ENCODE assay signal across 9 mouse cellular contexts in the genomic region with DNA sequence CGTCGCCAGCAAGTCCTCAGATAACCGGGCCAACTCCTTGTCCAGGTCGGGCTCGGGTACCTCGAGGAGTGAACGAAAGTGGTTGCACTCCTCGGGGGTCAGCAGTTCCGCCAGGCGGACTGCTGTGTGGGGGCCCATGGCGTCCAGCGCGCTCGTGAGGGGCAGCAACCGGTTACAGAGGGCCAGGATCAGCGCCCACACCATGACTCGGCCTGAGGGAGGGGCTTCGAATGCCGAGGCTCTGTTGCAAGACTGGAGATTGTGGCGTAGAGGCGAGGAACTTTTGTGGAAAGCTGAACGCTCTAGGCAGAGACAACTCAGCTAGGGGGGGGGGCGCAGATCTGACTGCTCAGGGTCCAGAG. TPM values are rescaled to one million over a fixed set of nuclear protein-coding genes. Genes with fewer than 3 reads are reported as not detected.
A peak's percentile ranks its signal among the peaks of the same experiment; 100 is the strongest.
DNase-seq lines count a peak whose midpoint lies in the region; ATAC-seq lines count a peak whose summit lies in the region.
"Had no signal": no experiment of that assay in that cellular context is flagged by ENCODE, and none has a peak within 500 bp of the region (broad histone marks: within the 10 kb centered on the region; RNA-seq: fewer than 3 reads in every experiment).

A gene (minus strand): TSS at position 204 of the 362 bp plus-strand sequence.

- peaks cover 46% of the 10 kb centered on the region for H3K27me3 ChIP-seq in kidney, embryonic 14.5 days (ENCODE audit: control insufficient read depth, insufficient read depth, low read length)
- peaks cover 50% of the 10 kb centered on the region for H3K27me3 ChIP-seq in forebrain, embryonic 11.5 days (ENCODE audit: control insufficient read depth, insufficient read depth, low read length)
- peaks cover 66% of the 10 kb centered on the region for H3K27me3 ChIP-seq in intestine, embryonic 14.5 days (replicated peaks; ENCODE audit: control insufficient read depth, insufficient read depth, low read length)
- peaks cover 64% of the 10 kb centered on the region for H3K27me3 ChIP-seq in midbrain, embryonic 14.5 days (ENCODE audit: control insufficient read depth, insufficient read depth, low read length)

- no peak within 1 kb of the TSS for H3K27ac ChIP-seq in kidney, embryonic 14.5 days (ENCODE audit: low read depth, low read length)
- no peak within 1 kb of the TSS for H3K27ac ChIP-seq in forebrain, embryonic 11.5 days (ENCODE audit: low read depth, low read length)
- H3K27ac ChIP-seq in intestine, embryonic 14.5 days (ENCODE audit: low read depth): no peak within 1 kb of the TSS
- no peak within 1 kb of the TSS for H3K27ac ChIP-seq in midbrain, embryonic 14.5 days (replicated peaks; ENCODE audit: low read depth, low read length)

- DNase-seq in kidney, adult 18-20 months: no peak
- no peak for DNase-seq in forebrain, embryonic 11.5 days (ENCODE audit: low spot score)
- no peak for DNase-seq in intestine, embryonic 14.5 days (ENCODE audit: low spot score)
- DNase-seq in midbrain, embryonic 14.5 days: no peak
- DNase-seq in right cerebral cortex, postnatal 14 days: no peak
- no peak for DNase-seq in layer of hippocampus, adult 9-10 months (ENCODE audit: low spot score)
- no peak for DNase-seq in thymus, adult 18-20 months

- peaks cover 4% of the 10 kb centered on the region; the same call in 1 of the 2 replicates for H3K36me3 ChIP-seq in kidney, embryonic 14.5 days (ENCODE audit: control insufficient read depth, insufficient read depth, low read length)
- H3K36me3 ChIP-seq in forebrain, embryonic 11.5 days (ENCODE audit: control insufficient read depth, insufficient read depth, low read length): no peaks in the 10 kb centered on the region
- no peaks in the 10 kb centered on the region for H3K36me3 ChIP-seq in intestine, embryonic 14.5 days (ENCODE audit: control insufficient read depth, insufficient read depth, low read length)
- peaks cover 2% of the 10 kb centered on the region; the same call in 1 of the 2 replicates for H3K36me3 ChIP-seq in midbrain, embryonic 14.5 days (ENCODE audit: control insufficient read depth, insufficient read depth, low read length)

- no peaks in the 10 kb centered on the region for H3K9me3 ChIP-seq in kidney, embryonic 14.5 days (ENCODE audit: control insufficient read depth, low read length)
- no peaks in the 10 kb centered on the region for H3K9me3 ChIP-seq in forebrain, embryonic 11.5 days (ENCODE audit: control insufficient read depth, low read length)
- H3K9me3 ChIP-seq in intestine, embryonic 14.5 days (ENCODE audit: control insufficient read depth, low read length): no peaks in the 10 kb centered on the region
- H3K9me3 ChIP-seq in midbrain, embryonic 14.5 days (ENCODE audit: control insufficient read depth, low read length): no peaks in the 10 kb centered on the region

- peak within 1 kb of the TSS; percentile 50 for H3K4me3 ChIP-seq in kidney, embryonic 14.5 days (ENCODE audit: low read length)
- H3K4me3 ChIP-seq in forebrain, embryonic 11.5 days (ENCODE audit: low read depth, low read length): peak within 1 kb of the TSS; percentile 44
- peak within 1 kb of the TSS; percentile 46 for H3K4me3 ChIP-seq in intestine, embryonic 14.5 days (ENCODE audit: low read depth, low read length)
- peak within 1 kb of the TSS; percentile 46 for H3K4me3 ChIP-seq in midbrain, embryonic 14.5 days (replicated peaks; ENCODE audit: low read depth, low read length)

- H3K9ac ChIP-seq in kidney, embryonic 14.5 days (ENCODE audit: low read depth, low read length): peak within 1 kb of the TSS; percentile 60
- H3K9ac ChIP-seq in forebrain, embryonic 11.5 days (ENCODE audit: low read length): peak within 1 kb of the TSS; percentile 56
- H3K9ac ChIP-seq in intestine, embryonic 14.5 days (ENCODE audit: low read length): peak within 1 kb of the TSS; percentile 46
- peak within 1 kb of the TSS; percentile 56 for H3K9ac ChIP-seq in midbrain, embryonic 14.5 days (replicated peaks; ENCODE audit: low read length)

- peak within 1 kb of the TSS; percentile 98 for H3K4me2 ChIP-seq in kidney, embryonic 14.5 days (replicated peaks; ENCODE audit: low read depth, low read length)
- H3K4me2 ChIP-seq in forebrain, embryonic 11.5 days (ENCODE audit: low read depth, low read length, severe bottlenecking): peak within 1 kb of the TSS; percentile 95
- peak within 1 kb of the TSS; percentile 100 for H3K4me2 ChIP-seq in intestine, embryonic 14.5 days (ENCODE audit: low read length)
- H3K4me2 ChIP-seq in midbrain, embryonic 14.5 days (ENCODE audit: low read length): peak within 1 kb of the TSS; percentile 99

- WGBS in kidney, embryonic 14.5 days: under 1% methylated on average over 23 of the region's 23 CpGs
- under 1% methylated on average over 23 of the region's 23 CpGs for WGBS in forebrain, embryonic 11.5 days
- 3% methylated on average over 23 of the region's 23 CpGs for WGBS in intestine, embryonic 14.5 days
- 1% methylated on average over 23 of the region's 23 CpGs for WGBS in midbrain, embryonic 14.5 days

- ATAC-seq in kidney, embryonic 14.5 days (ENCODE audit: low FRiP score, low TSS enrichment): no peak; the same call in 1 of the 2 replicates
- ATAC-seq in forebrain, embryonic 11.5 days (replicated peaks; ENCODE audit: low FRiP score): no peak
- ATAC-seq in intestine, embryonic 14.5 days (replicated peaks; ENCODE audit: low FRiP score, low TSS enrichment, low read depth): peak; percentile 7; the same call in 1 of the 2 replicates
- ATAC-seq in midbrain, embryonic 14.5 days (ENCODE audit: low FRiP score, low TSS enrichment): no peak

- peaks cover 11% of the 10 kb centered on the region for H3K4me1 ChIP-seq in kidney, embryonic 14.5 days (ENCODE audit: control insufficient read depth, insufficient read depth, low read length)
- peaks cover 14% of the 10 kb centered on the region for H3K4me1 ChIP-seq in forebrain, embryonic 11.5 days (replicated peaks; ENCODE audit: control insufficient read depth, insufficient read depth, low read length)
- no peaks in the 10 kb centered on the region for H3K4me1 ChIP-seq in intestine, embryonic 14.5 days (replicated peaks; ENCODE audit: control insufficient read depth, insufficient read depth, low read length)
- peaks cover 16% of the 10 kb centered on the region for H3K4me1 ChIP-seq in midbrain, embryonic 14.5 days (ENCODE audit: control insufficient read depth, insufficient read depth, low read length)

RNA-seq across cellular contexts. Expression of the gene that starts here (rescaled TPM):
- polyA plus RNA-seq in kidney, embryonic 14.5 days (2014; fragmentation: Nextera tagmentation; extraction: Ambion mirVana): not detected in 2 replicates
- polyA plus RNA-seq in forebrain, embryonic 11.5 days (2014; fragmentation: Nextera tagmentation; extraction: Ambion mirVana): not detected in 2 replicates
- polyA plus RNA-seq in intestine, embryonic 14.5 days (2014; fragmentation: Nextera tagmentation; extraction: Ambion mirVana): not detected in 2 replicates
- not detected in 2 replicates for polyA plus RNA-seq in midbrain, embryonic 14.5 days (2014; fragmentation: Nextera tagmentation; extraction: Ambion mirVana)
- polyA plus RNA-seq: gonadal fat pad, adult 2 months had no signal

Comparison
In these comparisons a context has a peak if more than half of its experiments do, and no peak if none do; other contexts are left out.
1. Peak in ATAC-seq, H3K4me3 ChIP-seq, H3K9ac ChIP-seq and H3K4me2 ChIP-seq in intestine, embryonic 14.5 days; RNA of the gene not detected or under 1 TPM.